Mouse (Mus musculus) spleen, adult 12 weeks (tissue): Measurements from ENCODE around the gene Tmco4.

Source experiments
- DNase-seq: peaks from one replicate; pipeline ENCODE4 v3.0.0; 2022; ENCODE audit warnings: low spot score

The Tmco4 gene

DNA sequence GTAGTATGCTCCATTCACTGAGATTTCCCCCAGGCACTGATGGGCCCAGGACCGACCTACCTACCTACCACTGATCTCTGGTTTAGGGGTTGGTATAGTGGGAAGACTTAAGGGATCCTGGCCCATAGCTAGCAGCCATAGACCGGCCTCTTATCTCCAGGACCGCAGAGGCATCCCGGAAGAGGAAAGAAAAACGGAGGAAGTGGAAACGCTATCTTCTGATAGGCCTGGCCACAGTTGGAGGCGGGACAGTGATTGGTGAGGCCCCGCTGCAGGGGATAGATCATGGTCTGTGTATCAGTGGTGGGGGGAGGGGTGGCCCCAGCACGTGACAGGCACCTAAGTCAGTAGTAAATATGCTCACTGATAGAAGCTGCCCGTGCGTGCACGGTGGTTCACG lies 46.7 kb downstream of the Tmco4 start:
- no peak for DNase-seq

DNA sequence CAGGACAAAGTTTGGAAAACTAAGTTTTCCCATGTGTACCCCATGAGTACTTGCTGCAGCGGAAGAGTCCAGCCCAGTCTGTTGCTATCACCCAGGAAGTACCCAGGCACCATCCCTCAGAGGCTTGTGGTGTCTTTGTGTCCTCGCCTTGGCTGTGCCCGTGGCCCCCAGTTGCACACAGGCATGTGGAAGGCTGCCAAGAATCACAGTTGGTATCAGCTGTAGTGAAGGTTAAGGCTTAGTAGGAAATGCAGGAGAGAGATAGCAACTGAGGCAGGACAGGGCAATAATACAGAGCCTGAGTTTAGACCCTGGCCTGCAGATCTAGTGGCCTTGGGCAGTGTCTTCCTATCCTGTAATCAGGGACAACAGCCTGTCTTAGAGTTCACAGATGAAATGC lies 47.7 kb downstream of the Tmco4 start:
- DNase-seq, result no peak

DNA sequence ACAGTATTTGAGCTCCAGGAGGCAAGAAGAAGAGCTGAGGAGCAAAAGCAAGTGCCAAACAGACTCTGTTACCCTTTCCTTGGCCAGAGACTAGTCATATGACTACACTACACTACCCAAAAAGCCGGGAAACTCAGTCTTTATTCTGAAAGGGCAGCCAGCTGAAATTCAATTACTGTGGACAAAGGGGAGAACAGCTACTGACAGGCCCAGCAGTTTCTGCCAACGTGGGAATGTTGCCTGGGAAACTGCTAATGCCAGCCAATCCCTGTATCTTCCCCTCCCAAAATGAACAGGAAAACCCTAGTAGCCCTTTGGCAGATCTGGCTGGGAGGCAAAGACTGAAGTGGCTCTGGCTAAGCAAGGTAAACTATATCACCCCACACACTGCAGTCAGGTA lies 51.7 kb downstream of the Tmco4 start:
- no peak for DNase-seq

DNA sequence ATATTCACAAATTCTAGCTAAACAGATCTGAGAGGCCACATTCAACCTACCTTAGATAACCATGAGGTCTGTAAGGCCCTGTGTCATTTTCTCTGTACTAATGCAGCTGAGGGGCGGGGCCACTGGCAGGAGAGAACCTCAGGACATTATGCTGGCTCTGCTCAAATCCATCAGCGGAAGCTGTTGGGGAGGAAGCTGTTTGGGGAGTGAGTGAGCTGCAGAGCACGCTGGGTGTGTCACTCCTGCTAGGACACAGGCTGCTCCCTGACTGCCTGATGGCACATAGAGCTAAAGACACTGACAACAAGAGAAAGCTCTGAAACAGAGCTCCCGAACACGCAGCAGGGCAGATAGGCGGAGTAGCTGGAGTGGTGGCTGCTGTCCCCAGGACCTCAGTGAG lies 58.0 kb downstream of the Tmco4 start:
- no peak for DNase-seq

GRCm38 (mm10) chr4:139032521-139032920 lies 59.8 kb downstream of the Tmco4 start:
- no peak for DNase-seq

GRCm38 (mm10) chr4:139033263-139034009 lies 60.7 kb downstream of the Tmco4 start:
- no peak for DNase-seq

- DNase-seq, result no peak
Observed at GRCm38 (mm10) chr4:139034010-139034367, 61.3 kb downstream of the Tmco4 start.

DNA sequence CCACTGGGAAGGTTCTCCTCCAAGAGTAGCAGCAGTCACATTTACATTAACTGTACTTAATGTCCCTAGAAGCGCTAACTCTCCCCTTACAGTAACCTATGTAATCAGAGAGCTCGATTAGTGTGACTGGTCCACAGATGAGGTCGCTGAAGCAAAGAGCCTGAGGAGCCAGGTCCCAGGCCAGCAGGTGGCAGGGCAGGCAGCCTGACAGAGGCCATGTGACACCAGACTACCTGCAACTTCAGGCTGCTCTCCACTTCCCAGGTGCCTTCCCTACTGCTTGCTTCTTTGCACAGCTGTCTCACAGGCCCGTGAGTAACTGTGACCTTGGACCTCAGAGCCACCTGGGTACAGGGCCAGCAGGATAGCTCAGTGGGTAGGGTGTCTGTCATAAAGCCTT lies 61.9 kb downstream of the Tmco4 start:
- DNase-seq, result no peak

DNA sequence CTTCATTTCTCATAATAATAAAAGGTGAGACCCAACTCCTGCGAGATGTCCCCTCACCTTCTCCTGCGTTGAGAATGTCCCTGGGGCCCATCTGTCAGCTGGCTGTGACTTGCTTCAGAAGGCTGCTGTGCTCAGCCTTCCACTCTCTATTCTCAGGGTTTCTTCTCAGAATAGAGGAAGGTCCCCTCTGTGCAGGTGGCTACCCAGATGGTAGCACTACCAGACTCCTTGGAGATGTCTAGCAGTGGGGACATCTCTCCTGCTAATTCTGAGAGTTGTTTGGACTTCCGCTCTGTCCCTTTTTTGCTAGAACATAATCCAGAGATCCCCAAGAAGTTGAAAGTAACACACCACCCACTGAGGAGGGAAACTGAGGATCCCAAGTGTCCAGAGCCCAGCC lies 62.3 kb downstream of the Tmco4 start:
- DNase-seq, result no peak

DNA sequence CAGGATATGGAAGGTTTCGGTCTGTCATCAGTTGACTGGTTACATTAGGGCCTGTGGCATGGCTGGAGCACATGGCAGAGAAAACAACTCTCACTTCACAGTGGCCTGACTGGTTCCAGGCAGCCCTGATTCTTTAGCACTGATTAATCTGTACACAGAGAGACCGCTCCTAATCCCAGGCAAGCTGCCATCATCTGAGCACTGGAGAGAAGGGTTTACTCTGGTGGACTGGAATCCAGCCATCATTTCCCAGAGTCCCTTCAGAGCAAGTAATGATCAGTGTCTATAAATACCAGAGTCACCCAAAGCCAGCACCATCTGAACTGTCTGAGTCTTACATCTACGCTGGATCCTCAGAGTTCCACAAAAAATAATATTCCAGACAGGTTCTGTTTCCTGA lies 63.1 kb downstream of the Tmco4 start:
- DNase-seq, result no peak

GRCm38 (mm10) chr4:139037795-139038607 lies 65.3 kb downstream of the Tmco4 start:
- DNase-seq, result no peak

- no peak for DNase-seq
Observed at GRCm38 (mm10) chr4:139040084-139040839, 67.6 kb downstream of the Tmco4 start.

GRCm38 (mm10) chr4:139042611-139043010 lies 69.9 kb downstream of the Tmco4 start:
- DNase-seq, result no peak

- no peak for DNase-seq
Observed at GRCm38 (mm10) chr4:139043600-139043999, 70.9 kb downstream of the Tmco4 start.

DNA sequence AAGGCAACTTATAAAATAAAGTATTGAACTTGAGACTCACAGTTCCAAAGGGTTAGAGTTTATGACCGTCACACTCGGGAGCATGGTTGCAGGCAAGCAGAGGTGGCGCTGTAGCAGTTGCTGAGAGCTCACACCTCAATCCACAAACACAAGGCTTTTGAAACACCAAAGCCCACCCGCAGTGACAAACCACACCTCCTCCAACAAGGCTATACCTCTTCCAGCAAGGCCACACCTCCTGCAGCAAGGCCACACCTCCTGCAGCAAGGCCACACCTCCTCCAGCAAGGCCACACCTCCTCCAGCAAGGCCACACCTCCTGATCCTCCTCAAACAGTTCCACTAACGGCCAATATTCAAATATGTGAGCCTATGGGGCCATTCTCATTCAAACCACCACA lies 71.9 kb downstream of the Tmco4 start:
- no peak for DNase-seq

DNA sequence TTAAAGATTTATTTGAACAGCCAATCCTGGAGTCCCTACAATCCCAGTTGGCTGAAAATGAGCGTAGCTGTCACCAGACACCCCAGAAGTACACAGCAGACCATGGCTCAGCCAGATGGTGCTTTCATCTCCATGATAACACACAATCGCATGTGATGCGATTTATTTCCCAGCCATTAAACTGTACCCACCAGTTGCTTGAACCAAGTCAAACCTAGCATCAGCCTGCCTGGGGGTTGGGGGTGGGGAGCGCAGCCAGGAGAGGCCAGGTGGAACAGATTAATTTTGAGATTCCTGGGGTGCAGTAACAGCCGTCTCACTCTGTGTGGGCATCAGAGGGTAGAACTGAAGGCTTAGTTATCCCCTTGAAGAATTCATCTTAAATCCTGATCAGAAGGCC lies 73.7 kb downstream of the Tmco4 start:
- no peak for DNase-seq

- DNase-seq, result no peak
Observed at GRCm38 (mm10) chr4:139048518-139048917, 75.8 kb downstream of the Tmco4 start.

DNA sequence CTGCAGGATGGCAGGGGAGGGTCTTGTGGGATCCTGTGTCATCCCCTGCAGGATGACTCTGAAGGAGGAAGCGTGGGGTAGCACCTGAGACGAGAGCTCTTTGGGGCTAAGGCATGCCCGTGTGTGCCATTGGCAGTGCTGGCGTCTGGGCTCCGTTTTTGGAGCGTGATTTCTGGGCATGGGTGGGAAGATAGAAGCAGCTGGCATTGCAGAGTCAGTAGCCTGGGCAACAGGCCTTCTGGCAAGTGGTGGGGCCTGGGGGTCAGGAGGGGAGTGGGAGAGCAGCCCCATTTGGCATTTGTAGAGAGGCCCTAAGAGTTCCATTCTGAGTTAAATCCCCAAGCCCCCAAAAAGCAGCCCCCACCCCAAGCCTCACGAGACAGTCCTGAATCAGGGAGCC lies 80.1 kb downstream of the Tmco4 start:
- DNase-seq, result no peak

DNA sequence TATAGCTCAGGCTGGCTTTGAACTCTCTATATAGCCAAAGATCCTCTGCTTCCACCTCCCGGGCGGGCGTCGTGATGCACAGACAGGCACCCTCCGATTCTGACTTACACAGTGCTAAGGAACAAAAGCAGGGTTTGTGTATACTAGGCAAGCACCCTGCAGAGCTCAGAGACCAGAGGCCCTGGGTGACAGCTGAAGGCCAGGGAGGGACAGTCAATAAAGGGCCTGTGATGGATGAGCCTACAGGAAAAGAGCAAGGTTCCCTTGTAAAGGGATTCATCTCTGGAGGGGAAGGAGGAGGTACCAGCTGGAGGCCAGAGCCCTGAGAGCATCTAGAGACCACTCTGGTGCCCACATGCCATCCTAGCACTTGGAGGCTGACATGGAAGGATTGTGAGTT lies 80.7 kb downstream of the Tmco4 start:
- no peak for DNase-seq

DNA sequence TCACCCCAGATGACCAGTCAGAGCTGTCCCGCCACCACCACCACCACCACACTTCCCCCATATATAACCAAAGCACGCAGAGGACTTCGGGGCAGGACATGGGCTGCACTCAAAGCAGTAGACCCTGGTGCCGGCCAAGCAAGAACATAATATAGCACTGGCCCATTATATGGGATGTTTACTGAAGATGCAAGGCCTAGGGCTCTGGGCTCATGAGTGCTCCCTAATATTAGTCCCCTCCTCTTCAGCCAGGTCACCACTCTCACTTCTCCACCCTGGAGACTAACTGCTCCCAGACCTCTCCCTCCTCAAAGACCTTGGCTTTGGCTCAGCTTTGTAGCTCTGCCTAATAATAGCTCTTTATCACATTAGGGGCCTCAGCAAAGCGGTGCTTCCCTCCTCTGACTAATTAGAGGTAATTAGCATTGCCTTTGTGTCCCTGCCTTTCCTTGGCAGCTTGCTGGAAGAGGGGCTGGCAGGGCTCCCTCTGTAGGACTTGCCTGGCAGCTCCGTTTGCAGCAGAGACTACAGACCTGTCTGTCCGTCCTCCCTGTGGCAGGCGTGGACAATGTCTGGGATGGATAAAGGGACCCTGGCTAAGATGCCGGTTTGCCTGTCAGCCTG lies 81.7 kb downstream of the Tmco4 start:
- no peak for DNase-seq

GRCm38 (mm10) chr4:139055336-139055735 lies 82.6 kb downstream of the Tmco4 start:
- no peak for DNase-seq

GRCm38 (mm10) chr4:139055744-139056143 lies 83.1 kb downstream of the Tmco4 start:
- DNase-seq, result no peak
